Mouse (Mus musculus): ENCODE measurements at regions not wholly inside any gene's neighbourhood (a gene's known extent, or its start where the extent isn't known, plus 50 kb on each side); places are given as distances from the start of the nearest gene placed in this dataset.
A peak's percentile ranks its signal among the peaks of the same experiment; 100 is the strongest.

- Histone ChIP-seq H3K27ac (ENCODE audit: low read depth) (no peak overlapping the region), H3K9ac (no peak overlapping the region), H3K4me2 (no peak overlapping the region), H3K27me3 (ENCODE audit: insufficient read depth, low read length) (no peaks in the 10 kb centered on the region), H3K4me1 (ENCODE audit: insufficient read depth) (no peaks in the 10 kb centered on the region), H3K4me3 (ENCODE audit: low read depth, low read length) (no peak overlapping the region), H3K9me3 (ENCODE audit: low read depth, low read length) (no peaks in the 10 kb centered on the region), H3K36me3 (ENCODE audit: insufficient read depth) (no peaks in the 10 kb centered on the region)
- no peak for TF ChIP-seq CTCF (IDR thresholded peaks at IDR 0.05; ENCODE audit: low read depth)
- no peak for DNase-seq
- 76% methylated on average over 4 of the region's 4 CpGs for WGBS
- ATAC-seq (ENCODE audit: insufficient read depth): no peak
Measured at GRCm38 (mm10) chr9:48047846-48048245, 114.0 kb upstream of the Nxpe4 start.

DNA sequence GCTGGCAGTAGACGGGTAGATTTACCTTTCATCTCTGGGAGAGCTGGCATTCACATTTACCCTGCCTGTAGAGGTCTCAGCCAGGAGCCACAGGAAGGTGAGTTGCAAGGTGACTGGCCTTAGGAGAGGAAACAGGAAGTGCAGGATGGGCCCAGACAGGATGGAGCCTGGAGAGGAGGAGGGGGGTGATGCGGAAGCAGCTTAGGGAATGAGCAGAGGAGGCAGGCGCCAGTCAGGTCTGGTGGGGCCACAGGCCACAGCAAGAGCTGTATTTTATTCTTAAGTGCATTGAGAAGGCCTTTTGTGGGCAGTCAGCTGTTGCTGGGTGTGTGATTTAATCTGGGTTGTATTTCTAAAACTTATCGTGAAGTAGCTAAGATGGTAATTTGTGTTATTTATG lies 108.2 kb upstream of the Nxpe4 start:
- no peak for TF ChIP-seq CTCF (IDR thresholded peaks at IDR 0.05; ENCODE audit: low read depth)
- ATAC-seq (ENCODE audit: insufficient read depth): no peak
- Histone ChIP-seq H3K27me3 (ENCODE audit: insufficient read depth, low read length) (no peaks in the 10 kb centered on the region), H3K9me3 (ENCODE audit: low read depth, low read length) (no peaks in the 10 kb centered on the region), H3K36me3 (ENCODE audit: insufficient read depth) (no peaks in the 10 kb centered on the region), H3K9ac (no peak overlapping the region), H3K4me2 (no peak overlapping the region), H3K27ac (ENCODE audit: low read depth) (no peak overlapping the region), H3K4me3 (ENCODE audit: low read depth, low read length) (no peak overlapping the region), H3K4me1 (ENCODE audit: insufficient read depth) (no peaks in the 10 kb centered on the region)
- 70% methylated on average over 4 of the region's 4 CpGs for WGBS
- DNase-seq: peak; percentile 8

DNA sequence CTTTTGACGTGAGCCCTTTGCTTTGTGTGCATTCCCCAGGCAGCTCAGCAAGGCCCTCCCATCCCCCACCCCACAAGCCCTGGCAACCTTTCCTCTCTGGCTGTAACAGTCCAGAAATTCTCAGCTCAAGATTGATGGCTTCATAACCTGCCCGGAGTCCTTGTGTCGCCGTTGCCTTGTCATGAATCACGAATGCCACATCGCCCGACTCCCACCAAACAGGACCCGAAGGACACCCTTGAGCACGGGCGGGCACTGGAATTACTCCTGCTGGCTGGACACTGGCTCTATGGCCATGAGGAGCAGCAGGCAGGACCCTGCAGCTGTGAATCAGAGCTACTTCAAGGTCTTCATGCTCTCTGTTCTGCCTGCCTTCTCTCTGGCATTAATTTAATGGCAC lies 106.6 kb upstream of the Nxpe4 start:
- no peaks in the 10 kb centered on the region for H3K4me1 ChIP-seq (ENCODE audit: insufficient read depth)

DNA sequence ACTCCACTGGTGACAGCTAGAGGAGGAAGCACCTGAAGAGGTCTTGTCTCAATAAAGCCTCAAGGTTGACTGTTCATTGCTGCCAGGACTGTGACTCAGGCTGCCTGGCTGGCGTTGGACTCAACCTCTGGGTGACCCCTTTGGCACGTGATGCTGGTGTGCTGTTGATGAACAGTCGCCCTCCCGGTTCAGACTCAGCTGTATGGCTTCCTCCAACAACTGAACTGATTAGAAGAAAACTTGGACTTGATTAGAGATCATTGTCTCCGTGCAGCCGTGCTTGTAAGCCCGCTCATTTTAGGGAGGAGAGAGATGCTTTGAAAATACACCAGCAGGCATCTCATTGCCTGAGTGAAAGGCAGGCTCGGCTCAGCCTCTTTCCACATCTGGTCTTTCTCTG lies 103.2 kb upstream of the Nxpe4 start:
- no peaks in the 10 kb centered on the region for H3K4me1 ChIP-seq (ENCODE audit: insufficient read depth)
- DNase-seq (peak; percentile 28), ATAC-seq (ENCODE audit: insufficient read depth) (peak; percentile 21; the same call in 1 of the 2 replicates)
- H3K9ac ChIP-seq: no peak overlapping the region
- no peak overlapping the region for H3K4me3 ChIP-seq (ENCODE audit: low read depth, low read length)
- H3K27ac ChIP-seq (ENCODE audit: low read depth): no peak overlapping the region
- no peaks in the 10 kb centered on the region for H3K9me3 ChIP-seq (ENCODE audit: low read depth, low read length)
- TF ChIP-seq CTCF (IDR thresholded peaks at IDR 0.05; ENCODE audit: low read depth): no peak
- H3K4me2 ChIP-seq: no peak overlapping the region
- no peaks in the 10 kb centered on the region for H3K27me3 ChIP-seq (ENCODE audit: insufficient read depth, low read length)
- 28% methylated on average over 8 of the region's 8 CpGs for WGBS
- no peaks in the 10 kb centered on the region for H3K36me3 ChIP-seq (ENCODE audit: insufficient read depth)

More for the DNA sequence above, 106.6 kb upstream of the Nxpe4 start:
- H3K27ac ChIP-seq (ENCODE audit: low read depth): no peak overlapping the region
- WGBS: 39% methylated on average over 10 of the region's 10 CpGs
- no peaks in the 10 kb centered on the region for H3K9me3 ChIP-seq (ENCODE audit: low read depth, low read length)
- no peak overlapping the region for H3K4me2 ChIP-seq
- DNase-seq (no peak), ATAC-seq (ENCODE audit: insufficient read depth) (no peak)
- no peaks in the 10 kb centered on the region for H3K27me3 ChIP-seq (ENCODE audit: insufficient read depth, low read length)
- H3K36me3 ChIP-seq (ENCODE audit: insufficient read depth): no peaks in the 10 kb centered on the region
- H3K9ac ChIP-seq: no peak overlapping the region
- H3K4me3 ChIP-seq (ENCODE audit: low read depth, low read length): no peak overlapping the region
- no peak for TF ChIP-seq CTCF (IDR thresholded peaks at IDR 0.05; ENCODE audit: low read depth)

- Histone ChIP-seq H3K36me3 (ENCODE audit: insufficient read depth) (no peaks in the 10 kb centered on the region), H3K27ac (ENCODE audit: low read depth) (no peak overlapping the region), H3K4me1 (ENCODE audit: insufficient read depth) (no peaks in the 10 kb centered on the region), H3K9me3 (ENCODE audit: low read depth, low read length) (no peaks in the 10 kb centered on the region), H3K4me2 (no peak overlapping the region), H3K4me3 (ENCODE audit: low read depth, low read length) (no peak overlapping the region), H3K27me3 (ENCODE audit: insufficient read depth, low read length) (no peaks in the 10 kb centered on the region), H3K9ac (no peak overlapping the region)
- TF ChIP-seq CTCF (IDR thresholded peaks at IDR 0.05; ENCODE audit: low read depth): no peak
- DNase-seq (no peak), ATAC-seq (ENCODE audit: insufficient read depth) (no peak)
- 76% methylated on average over 10 of the region's 10 CpGs for WGBS
Measured at GRCm38 (mm10) chr9:48059549-48060165, 102.2 kb upstream of the Nxpe4 start.

DNA sequence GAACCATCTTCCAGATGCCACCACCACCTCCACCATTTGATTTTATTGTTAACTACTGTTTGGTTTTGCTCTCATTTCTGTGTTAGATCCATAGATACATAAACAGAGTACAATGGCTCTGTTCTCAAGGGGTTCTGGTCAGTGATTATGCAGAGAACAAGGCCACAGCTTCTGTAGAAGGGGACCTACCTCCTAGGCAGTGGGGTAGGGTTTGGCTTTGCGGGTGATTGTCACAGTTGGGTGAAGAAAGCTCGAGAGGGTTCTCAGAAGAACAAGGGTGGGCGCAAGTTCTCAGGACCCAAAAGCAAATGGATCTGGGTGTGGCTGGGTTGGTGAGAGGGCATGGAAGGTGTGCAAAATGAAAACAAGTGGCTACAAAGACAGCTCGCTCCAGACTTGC lies 100.8 kb upstream of the Nxpe4 start:
- no peaks in the 10 kb centered on the region for H3K27me3 ChIP-seq (ENCODE audit: insufficient read depth, low read length)
- no peak for TF ChIP-seq CTCF (IDR thresholded peaks at IDR 0.05; ENCODE audit: low read depth)
- H3K9me3 ChIP-seq (ENCODE audit: low read depth, low read length): no peaks in the 10 kb centered on the region
- ATAC-seq (ENCODE audit: insufficient read depth): no peak
- H3K4me2 ChIP-seq: no peak overlapping the region
- 83% methylated on average over 4 of the region's 4 CpGs for WGBS
- H3K4me1 ChIP-seq (ENCODE audit: insufficient read depth): no peaks in the 10 kb centered on the region
- H3K4me3 ChIP-seq (ENCODE audit: low read depth, low read length): no peak overlapping the region
- H3K36me3 ChIP-seq (ENCODE audit: insufficient read depth): no peaks in the 10 kb centered on the region
- no peak overlapping the region for H3K9ac ChIP-seq
- no peak for DNase-seq
- H3K27ac ChIP-seq (ENCODE audit: low read depth): no peak overlapping the region

DNA sequence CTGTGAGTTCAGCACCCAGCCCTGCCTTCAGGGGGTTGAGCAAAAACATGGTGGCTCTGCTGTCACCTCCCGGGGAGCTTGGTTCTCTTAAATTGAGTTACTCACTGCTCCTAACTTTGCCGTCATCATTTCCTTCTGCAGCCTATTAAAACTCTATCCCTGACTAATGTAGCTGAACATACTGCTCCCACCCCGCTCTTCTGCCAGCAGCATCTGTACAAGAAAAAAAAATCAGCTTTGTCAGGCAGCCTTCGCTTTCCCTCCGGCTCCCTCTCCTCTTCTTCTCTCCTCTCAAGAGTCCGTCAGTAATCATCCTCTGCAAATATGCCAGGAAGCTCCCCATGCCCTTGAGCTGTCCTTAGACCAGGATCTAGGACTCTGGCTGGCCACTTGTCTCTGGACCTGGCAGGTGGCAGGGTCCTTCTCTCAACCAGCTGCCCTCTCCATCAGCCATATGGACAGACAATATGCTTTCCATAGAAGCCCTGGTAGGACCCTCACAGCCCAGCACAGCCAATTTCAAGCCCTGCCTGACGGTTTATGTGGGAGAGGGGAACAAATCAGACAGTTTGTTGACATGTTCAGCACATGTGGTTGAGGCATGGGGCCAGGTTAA lies 95.0 kb upstream of the Nxpe4 start:
- ATAC-seq (ENCODE audit: insufficient read depth) (no peak), DNase-seq (no peak)
- Histone ChIP-seq H3K4me1 (ENCODE audit: insufficient read depth) (no peaks in the 10 kb centered on the region), H3K36me3 (ENCODE audit: insufficient read depth) (no peaks in the 10 kb centered on the region), H3K27me3 (ENCODE audit: insufficient read depth, low read length) (no peaks in the 10 kb centered on the region), H3K4me3 (ENCODE audit: low read depth, low read length) (no peak overlapping the region), H3K9me3 (ENCODE audit: low read depth, low read length) (no peaks in the 10 kb centered on the region), H3K4me2 (no peak overlapping the region), H3K27ac (ENCODE audit: low read depth) (no peak overlapping the region), H3K9ac (no peak overlapping the region)
- TF ChIP-seq CTCF (IDR thresholded peaks at IDR 0.05; ENCODE audit: low read depth): no peak
- 66% methylated on average over 7 of the region's 7 CpGs for WGBS
